Mouse (Mus musculus): ENCODE data around the gene Trp53i11. TPM values are rescaled to one million over a fixed set of nuclear protein-coding genes. Genes with fewer than 3 reads are reported as not detected.

The Trp53i11 gene
- polyA plus RNA-seq, 1 experiment = 0.65 TPM

DNA sequence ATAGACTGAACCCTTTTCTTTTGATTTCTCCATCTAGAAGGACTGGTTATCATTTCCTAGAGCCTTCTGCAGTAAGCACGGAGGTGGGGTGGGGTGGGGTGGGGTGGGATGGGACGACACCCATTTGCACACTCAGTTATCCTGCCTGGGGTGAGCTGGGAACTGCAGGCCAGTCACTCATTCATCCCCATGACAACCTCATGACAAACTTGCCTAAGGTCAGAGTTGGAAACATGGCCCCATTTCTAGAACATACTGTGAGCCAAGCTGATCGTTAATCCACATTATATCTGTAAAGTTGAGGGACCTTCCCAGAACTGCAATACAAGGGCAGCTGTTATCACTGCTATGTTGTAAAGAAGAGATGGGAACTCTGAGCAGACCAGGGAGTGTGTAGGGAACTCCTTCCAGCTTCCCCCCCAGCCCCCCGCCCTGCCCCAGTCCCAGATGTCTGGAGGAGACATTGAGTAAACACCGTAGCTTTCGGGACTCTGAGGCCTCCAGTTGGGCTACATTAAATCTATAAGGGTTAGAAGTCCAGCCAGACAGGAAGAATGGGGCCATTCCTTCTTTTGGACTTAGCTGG is 23.5 kb upstream of the Trp53i11 start:
- no peak overlapping the region for H3ac ChIP-seq (ENCODE audit: control insufficient read depth, insufficient read length)
- H3K4me2 ChIP-seq (ENCODE audit: low read depth) = no peak overlapping the region
- TF ChIP-seq POLR2A (IDR thresholded peaks at IDR 0.05; ENCODE audit: insufficient read length, low read depth) (no peak), TCF12 (IDR thresholded peaks at IDR 0.05; ENCODE audit: insufficient read depth, poor library complexity, severe bottlenecking) (no peak), E2F4 (IDR thresholded peaks at IDR 0.05; ENCODE audit: insufficient read depth) (no peak), MAX (IDR thresholded peaks at IDR 0.05; ENCODE audit: low read depth) (no peak), CEBPB (IDR thresholded peaks at IDR 0.05; ENCODE audit: insufficient read depth, poor library complexity, severe bottlenecking) (no peak), REST (IDR thresholded peaks at IDR 0.05; ENCODE audit: insufficient read depth, insufficient read length) (no peak), POLR2AphosphoS2 (IDR thresholded peaks at IDR 0.05; ENCODE audit: insufficient read length, low read depth) (no peak), MYOG (IDR thresholded peaks at IDR 0.05; ENCODE audit: control insufficient read depth in 1 of 3, insufficient read depth in 1 of 3, insufficient read length in 2 of 3, low read depth in 2 of 3) (no peak), USF1 (IDR thresholded peaks at IDR 0.05; ENCODE audit: low read depth) (no peak), SRF (IDR thresholded peaks at IDR 0.05; ENCODE audit: control insufficient read depth, insufficient read length, low read depth) (no peak), MYOD1 (IDR thresholded peaks at IDR 0.05; ENCODE audit: control insufficient read depth in 1 of 3, insufficient read length in 2 of 3, low read depth in 2 of 3) (no peak), TCF3 (IDR thresholded peaks at IDR 0.05; ENCODE audit: insufficient read length, low read depth) (no peak)
- no peaks in the 10 kb centered on the region for H3K36me3 ChIP-seq (ENCODE audit: control insufficient read depth, insufficient read depth)
- H3K27me3 ChIP-seq (ENCODE audit: control insufficient read depth, insufficient read depth, insufficient read length) = peaks cover 37% of the 10 kb centered on the region
- no peak overlapping the region for H3K4me3 ChIP-seq
- H3K79me2 ChIP-seq (ENCODE audit: control insufficient read depth, insufficient read depth) = no peaks in the 10 kb centered on the region

DNA sequence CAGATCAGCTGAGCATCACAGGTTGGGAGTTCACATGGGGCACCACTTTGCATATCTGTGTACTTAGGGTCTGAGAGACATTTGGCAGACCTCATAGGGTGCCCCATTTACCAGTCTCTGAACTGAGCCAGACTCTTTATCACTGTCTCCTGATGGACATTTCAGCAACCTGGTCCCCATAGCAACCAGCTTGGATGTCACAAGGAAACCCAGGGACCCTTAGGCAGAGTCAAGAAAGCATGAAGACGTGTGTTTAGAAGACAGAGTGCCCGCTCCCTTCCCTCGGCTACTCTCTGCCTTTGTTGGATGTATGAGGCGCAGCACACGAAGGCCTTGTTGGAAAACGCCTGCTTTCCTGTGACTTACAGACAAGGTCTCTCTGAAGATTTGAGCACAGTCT is 21.1 kb upstream of the Trp53i11 start:
- Histone ChIP-seq H3K36me3 (ENCODE audit: control insufficient read depth, insufficient read depth) (no peaks in the 10 kb centered on the region), H3K27me3 (ENCODE audit: control insufficient read depth, insufficient read depth, insufficient read length) (peaks cover 42% of the 10 kb centered on the region), H3K4me3 (no peak overlapping the region), H3K4me2 (ENCODE audit: low read depth) (no peak overlapping the region), H3K79me2 (ENCODE audit: control insufficient read depth, insufficient read depth) (no peaks in the 10 kb centered on the region), H3ac (ENCODE audit: control insufficient read depth, insufficient read length) (no peak overlapping the region)
- TF ChIP-seq MAX (IDR thresholded peaks at IDR 0.05; ENCODE audit: low read depth) = no peak
- TF ChIP-seq USF1 (IDR thresholded peaks at IDR 0.05; ENCODE audit: low read depth) = no peak
- no peak for TF ChIP-seq POLR2A (IDR thresholded peaks at IDR 0.05; ENCODE audit: insufficient read length, low read depth)
- no peak for TF ChIP-seq REST (IDR thresholded peaks at IDR 0.05; ENCODE audit: insufficient read depth, insufficient read length)
- no peak for TF ChIP-seq TCF12 (IDR thresholded peaks at IDR 0.05; ENCODE audit: insufficient read depth, poor library complexity, severe bottlenecking)
- TF ChIP-seq TCF3 (IDR thresholded peaks at IDR 0.05; ENCODE audit: insufficient read length, low read depth) = no peak
- TF ChIP-seq MYOG (IDR thresholded peaks at IDR 0.05; ENCODE audit: control insufficient read depth in 1 of 3, insufficient read depth in 1 of 3, insufficient read length in 2 of 3, low read depth in 2 of 3) = no peak
- TF ChIP-seq SRF (IDR thresholded peaks at IDR 0.05; ENCODE audit: control insufficient read depth, insufficient read length, low read depth) = no peak
- no peak for TF ChIP-seq POLR2AphosphoS2 (IDR thresholded peaks at IDR 0.05; ENCODE audit: insufficient read length, low read depth)
- no peak for TF ChIP-seq MYOD1 (IDR thresholded peaks at IDR 0.05; ENCODE audit: control insufficient read depth in 1 of 3, insufficient read length in 2 of 3, low read depth in 2 of 3)
- TF ChIP-seq E2F4 (IDR thresholded peaks at IDR 0.05; ENCODE audit: insufficient read depth) = no peak
- no peak for TF ChIP-seq CEBPB (IDR thresholded peaks at IDR 0.05; ENCODE audit: insufficient read depth, poor library complexity, severe bottlenecking)

DNA sequence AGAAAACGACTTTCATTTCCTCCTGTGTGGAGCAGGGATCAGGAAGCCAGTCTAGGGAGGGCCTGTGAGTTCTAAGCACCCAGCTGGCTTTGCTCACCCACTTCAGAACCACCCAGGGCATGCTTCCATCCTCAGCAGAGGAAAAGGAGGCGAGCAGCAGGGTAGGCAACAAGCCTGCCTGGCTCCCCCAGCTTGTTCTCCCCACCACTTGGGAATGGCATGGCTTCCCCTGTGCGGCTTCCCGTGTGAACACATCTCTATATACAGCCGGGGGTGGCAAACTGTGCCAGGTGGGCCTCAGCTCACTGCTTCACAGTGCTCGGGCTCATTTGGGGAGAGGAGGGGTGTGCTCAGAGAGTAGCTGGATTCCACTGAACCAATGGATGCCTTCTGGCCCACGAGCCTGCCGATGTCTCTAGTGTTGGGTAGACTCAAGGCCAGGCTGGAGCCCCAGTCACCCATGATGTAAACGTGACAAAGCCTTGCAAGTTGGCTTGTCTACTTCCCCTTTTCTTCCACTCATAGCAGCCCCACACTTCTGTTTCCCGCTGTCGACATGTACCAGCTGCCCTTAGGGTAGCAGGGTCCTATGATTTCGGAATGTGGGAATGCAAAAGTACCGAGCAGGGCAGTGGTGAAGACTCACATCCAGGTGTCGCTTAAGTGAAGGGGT is 20.5 kb upstream of the Trp53i11 start:
- Histone ChIP-seq H3K79me2 (ENCODE audit: control insufficient read depth, insufficient read depth) (no peaks in the 10 kb centered on the region), H3K27me3 (ENCODE audit: control insufficient read depth, insufficient read depth, insufficient read length) (peaks cover 47% of the 10 kb centered on the region), H3K36me3 (ENCODE audit: control insufficient read depth, insufficient read depth) (no peaks in the 10 kb centered on the region), H3K4me2 (ENCODE audit: low read depth) (no peak overlapping the region), H3ac (ENCODE audit: control insufficient read depth, insufficient read length) (no peak overlapping the region), H3K4me3 (no peak overlapping the region)
- TF ChIP-seq TCF12 (IDR thresholded peaks at IDR 0.05; ENCODE audit: insufficient read depth, poor library complexity, severe bottlenecking) (no peak), SRF (IDR thresholded peaks at IDR 0.05; ENCODE audit: control insufficient read depth, insufficient read length, low read depth) (no peak), E2F4 (IDR thresholded peaks at IDR 0.05; ENCODE audit: insufficient read depth) (no peak), CEBPB (IDR thresholded peaks at IDR 0.05; ENCODE audit: insufficient read depth, poor library complexity, severe bottlenecking) (no peak), REST (IDR thresholded peaks at IDR 0.05; ENCODE audit: insufficient read depth, insufficient read length) (no peak), MYOD1 (IDR thresholded peaks at IDR 0.05; ENCODE audit: control insufficient read depth in 1 of 3, insufficient read length in 2 of 3, low read depth in 2 of 3) (no peak), MYOG (IDR thresholded peaks at IDR 0.05; ENCODE audit: control insufficient read depth in 1 of 3, insufficient read depth in 1 of 3, insufficient read length in 2 of 3, low read depth in 2 of 3) (no peak), POLR2A (IDR thresholded peaks at IDR 0.05; ENCODE audit: insufficient read length, low read depth) (no peak), POLR2AphosphoS2 (IDR thresholded peaks at IDR 0.05; ENCODE audit: insufficient read length, low read depth) (no peak), MAX (IDR thresholded peaks at IDR 0.05; ENCODE audit: low read depth) (no peak), TCF3 (IDR thresholded peaks at IDR 0.05; ENCODE audit: insufficient read length, low read depth) (no peak), USF1 (IDR thresholded peaks at IDR 0.05; ENCODE audit: low read depth) (no peak)

DNA sequence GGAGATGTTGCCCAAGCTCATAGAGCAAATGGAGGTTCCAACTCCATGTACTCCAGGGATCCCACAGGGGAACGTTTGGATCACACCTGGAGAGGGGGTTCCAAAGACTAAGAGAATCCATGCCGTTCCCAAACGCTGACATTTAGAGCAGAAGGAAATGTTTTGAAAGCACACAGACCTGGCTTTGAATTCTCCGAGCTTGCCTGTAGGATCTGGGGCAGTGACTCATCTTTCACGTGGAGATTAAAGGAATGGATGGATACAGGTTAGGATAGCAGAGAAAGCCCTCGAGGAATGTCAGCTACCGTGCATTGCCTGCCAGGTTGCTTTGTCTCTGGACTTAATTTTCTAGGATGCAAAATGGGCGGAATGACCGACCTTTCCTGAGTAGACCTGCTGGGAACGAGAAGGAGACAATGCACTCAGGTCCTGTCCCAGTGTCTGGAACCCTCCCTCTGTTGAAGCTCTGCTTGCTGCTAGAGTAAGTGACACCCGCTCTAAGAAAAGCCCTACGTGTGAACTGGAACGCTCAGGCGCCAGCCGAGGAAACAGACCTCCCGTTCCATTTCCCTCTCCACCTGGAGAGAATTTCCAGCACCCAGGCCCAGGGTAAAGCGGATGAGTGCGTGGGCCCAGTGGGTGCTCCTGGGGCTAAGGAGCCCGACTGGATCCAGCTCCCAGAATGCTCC is 17.0 kb upstream of the Trp53i11 start:
- Histone ChIP-seq H3ac (ENCODE audit: control insufficient read depth, insufficient read length) (no peak overlapping the region), H3K4me3 (no peak overlapping the region), H3K4me2 (ENCODE audit: low read depth) (no peak overlapping the region), H3K79me2 (ENCODE audit: control insufficient read depth, insufficient read depth) (no peaks in the 10 kb centered on the region), H3K36me3 (ENCODE audit: control insufficient read depth, insufficient read depth) (no peaks in the 10 kb centered on the region), H3K27me3 (ENCODE audit: control insufficient read depth, insufficient read depth, insufficient read length) (peaks cover 54% of the 10 kb centered on the region)
- TF ChIP-seq POLR2A (IDR thresholded peaks at IDR 0.05; ENCODE audit: insufficient read length, low read depth) (no peak), POLR2AphosphoS2 (IDR thresholded peaks at IDR 0.05; ENCODE audit: insufficient read length, low read depth) (no peak)

Measured in myocyte (in vitro differentiated cells).